Mouse (Mus musculus) liver, embryonic 12.5 days (tissue): ENCODE results near the gene Myzap. TPM values are rescaled to one million over a fixed set of nuclear protein-coding genes. Genes with fewer than 3 reads are reported as not detected.
A peak's percentile ranks its signal among the peaks of the same experiment; 100 is the strongest.
"Not testable (repeated sequence)": the region's sequence is repeated elsewhere in the genome, so short reads cannot be mapped to it uniquely, and the experiment has no call there.

Source experiments
- ATAC-seq: fragments of 200-750 bp; cut with Nextera tagmentation; 2 replicates; pipeline ENCODE4 v1.8.0; 2017; ENCODE audit warnings: moderate number of reproducible peaks, mild to moderate bottlenecking, moderate library complexity
- H3K27ac ChIP-seq: fragments of 300-500 bp; sonication (generic); 2 replicates; pipeline ENCODE4 v1.5.1; 2016; ENCODE audit warnings: mild to moderate bottlenecking
- H3K27me3 ChIP-seq: fragments of 300-500 bp; sonication (generic); replicated peaks from 2 replicates; pipeline ENCODE4 v1.6.1; 2016; ENCODE audit warnings: mild to moderate bottlenecking, moderate library complexity
- H3K36me3 ChIP-seq: fragments of 300-500 bp; sonication (generic); 2 replicates; pipeline ENCODE4 v1.6.1; 2016; ENCODE audit warnings: mild to moderate bottlenecking, moderate library complexity
- H3K4me1 ChIP-seq: fragments of 300-500 bp; sonication (generic); 2 replicates; pipeline ENCODE4 v1.6.1; 2016
- H3K4me2 ChIP-seq: fragments of 300-500 bp; sonication (generic); 2 replicates; pipeline ENCODE4 v1.6.1; 2016; ENCODE audit warnings: mild to moderate bottlenecking, moderate library complexity
- H3K4me3 ChIP-seq: fragments of 300-500 bp; sonication (generic); 2 replicates; pipeline ENCODE4 v1.5.1; 2016; ENCODE audit warnings: mild to moderate bottlenecking, moderate library complexity
- H3K9ac ChIP-seq: fragments of 300-500 bp; sonication (generic); 2 replicates; pipeline ENCODE4 v1.6.1; 2016; ENCODE audit warnings: mild to moderate bottlenecking, moderate library complexity
- H3K9me3 ChIP-seq: fragments of 300-500 bp; sonication (generic); replicated peaks from 2 replicates; pipeline ENCODE4 v1.6.1; 2016; ENCODE audit warnings: mild to moderate bottlenecking, moderate library complexity
- WGBS: fragments of 180-500 bp; shearing (Covaris S2); methylation state at CpG from one replicate; pipeline ENCODE4 v1.1.7; 2016; ENCODE audit not compliant: insufficient replicate concordance; 5-methylcytosine and 5-hydroxymethylcytosine counted together
- polyA plus RNA-seq: library from polyadenylated mRNA; unstranded; fragments of >200 nt; fragmentation: Nextera tagmentation; extraction: Ambion mirVana; gene quantifications from 2 replicates; pipeline ENCODE4 v1.2.1, GENCODE M21; 2016

Myzap gene
- polyA plus RNA-seq, 1 experiment from 2014 or later, result 4.4 TPM

DNA sequence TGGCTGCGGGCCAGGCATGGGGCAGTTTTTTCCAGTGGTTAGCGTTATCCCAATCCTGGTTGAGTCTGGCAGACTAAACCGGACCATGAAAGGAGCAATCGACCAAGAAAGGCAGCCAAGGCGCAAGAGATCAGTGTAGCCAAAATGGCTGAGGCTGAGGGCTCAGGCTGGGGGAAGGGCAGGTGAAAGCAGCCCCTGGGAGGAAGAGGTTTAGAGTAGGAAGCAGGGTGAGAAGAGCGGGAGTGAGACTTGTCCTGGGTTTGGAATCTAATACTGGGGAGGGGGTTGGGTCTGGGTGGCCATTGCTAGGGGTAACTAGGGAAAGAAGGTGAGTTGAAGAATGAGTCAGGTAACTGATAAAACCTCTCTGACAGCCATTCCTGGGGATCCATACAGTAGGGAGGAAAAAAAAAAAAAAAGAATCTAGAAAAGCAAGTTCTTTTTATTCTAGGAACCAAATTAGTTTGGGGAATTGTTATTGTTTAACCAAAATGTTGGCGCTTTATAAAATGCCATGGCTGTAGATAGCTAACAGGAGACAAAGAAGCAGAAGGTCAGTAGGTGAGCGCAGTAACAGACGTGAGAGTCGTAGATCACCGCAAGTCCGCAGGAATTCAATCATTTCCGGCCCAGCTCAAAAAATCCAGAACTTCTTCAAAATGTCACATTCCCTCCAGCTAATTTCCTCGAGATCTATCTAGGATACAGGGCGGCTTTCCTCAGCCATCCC, 99.7 kb downstream of the Myzap start:
- Histone ChIP-seq H3K27ac (no peak overlapping the region), H3K9me3 (no peaks in the 10 kb centered on the region), H3K9ac (no peak overlapping the region), H3K4me1 (no peaks in the 10 kb centered on the region), H3K36me3 (no peaks in the 10 kb centered on the region), H3K4me3 (no peak overlapping the region), H3K27me3 (peaks cover 15% of the 10 kb centered on the region), H3K4me2 (no peak overlapping the region)
- no peak for ATAC-seq
- WGBS, result 69% methylated on average over 15 of the region's 15 CpGs

- Histone ChIP-seq H3K9me3 (no peaks in the 10 kb centered on the region), H3K27ac (no peak overlapping the region), H3K27me3 (peaks cover 17% of the 10 kb centered on the region), H3K4me3 (no peak overlapping the region), H3K4me1 (peaks cover 5% of the 10 kb centered on the region), H3K36me3 (no peaks in the 10 kb centered on the region), H3K9ac (no peak overlapping the region), H3K4me2 (no peak overlapping the region)
- 50% methylated on average over 3 of the region's 3 CpGs for WGBS
- ATAC-seq, result no peak
Observed at GRCm38 (mm10) chr9:71490076-71490475, 102.1 kb downstream of the Myzap start.

GRCm38 (mm10) chr9:71486127-71486526, 106.0 kb downstream of the Myzap start:
- Histone ChIP-seq H3K9ac (peak overlapping the region; percentile 99; the same call in 1 of the 2 replicates), H3K4me3 (peak overlapping the region; percentile 99), H3K4me2 (peak overlapping the region; percentile 81), H3K27me3 (peaks cover 17% of the 10 kb centered on the region), H3K9me3 (no peaks in the 10 kb centered on the region), H3K36me3 (peaks cover 29% of the 10 kb centered on the region), H3K4me1 (peaks cover 40% of the 10 kb centered on the region), H3K27ac (no peak overlapping the region; the same call in 1 of the 2 replicates)
- no peak for ATAC-seq
- 36% methylated on average over 7 of the region's 7 CpGs for WGBS

DNA sequence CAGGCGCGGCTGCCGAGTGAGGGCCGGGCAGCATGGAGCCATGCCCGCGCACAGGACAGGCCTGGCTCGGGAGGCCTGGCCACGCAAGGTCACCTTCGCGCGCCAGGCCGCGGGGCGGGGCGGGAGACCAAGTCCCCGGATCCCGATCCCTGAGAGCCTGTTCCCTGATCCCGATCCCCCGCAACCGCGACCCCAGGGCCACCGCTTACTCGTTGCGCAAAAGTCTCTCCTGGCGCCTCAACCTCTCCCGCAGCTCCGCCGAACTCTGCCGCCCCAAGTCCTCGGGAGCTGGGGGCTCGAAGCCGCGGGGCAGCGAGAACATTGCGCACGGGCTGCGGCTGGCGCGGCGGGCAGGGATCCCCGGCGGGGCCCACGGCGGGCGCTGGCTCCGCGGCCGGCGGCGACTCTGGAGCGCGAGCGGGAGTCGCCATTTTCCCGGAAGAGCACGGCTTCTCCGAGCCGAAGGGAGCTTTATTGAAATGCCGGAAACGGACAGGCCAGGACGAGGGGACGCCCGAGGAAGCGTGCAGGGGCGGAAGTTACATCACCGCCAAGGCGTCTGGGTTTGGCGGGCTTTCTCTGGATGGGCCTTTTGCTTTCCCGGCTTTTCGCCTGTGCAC, 106.6 kb downstream of the Myzap start, which contains the start of gene Polr2m:
Polr2m (minus strand) TSS at position 461 of the 620 bp plus-strand sequence.
- peaks cover 17% of the 10 kb centered on the region for H3K27me3 ChIP-seq
- peak within 1 kb of the TSS; percentile 99 for H3K4me3 ChIP-seq
- peaks cover 34% of the 10 kb centered on the region for H3K36me3 ChIP-seq
- H3K4me1 ChIP-seq, result peaks cover 45% of the 10 kb centered on the region
- peak within 1 kb of the TSS; percentile 99 for H3K9ac ChIP-seq
- no peaks in the 10 kb centered on the region for H3K9me3 ChIP-seq
- peak within 1 kb of the TSS; percentile 89 for H3K27ac ChIP-seq
- H3K4me2 ChIP-seq, result peak within 1 kb of the TSS; percentile 81
- WGBS, result under 1% methylated on average over 70 of the region's 70 CpGs
- ATAC-seq, result peak; percentile 92

- Histone ChIP-seq H3K27ac (peak overlapping the region; percentile 89), H3K9ac (peak overlapping the region; percentile 99), H3K9me3 (no peaks in the 10 kb centered on the region), H3K27me3 (peaks cover 13% of the 10 kb centered on the region), H3K4me3 (peak overlapping the region; percentile 99), H3K4me1 (peaks cover 51% of the 10 kb centered on the region), H3K36me3 (peaks cover 40% of the 10 kb centered on the region), H3K4me2 (peak overlapping the region; percentile 81)
- WGBS, result under 1% methylated on average over 14 of the region's 14 CpGs
- ATAC-seq, result peak; percentile 16; the same call in 1 of the 2 replicates
Observed at GRCm38 (mm10) chr9:71484871-71485474, 107.2 kb downstream of the Myzap start.

- Histone ChIP-seq H3K4me3 (peak overlapping the region; percentile 99), H3K4me1 (peaks cover 59% of the 10 kb centered on the region), H3K27me3 (peaks cover 11% of the 10 kb centered on the region), H3K4me2 (peak overlapping the region; percentile 81), H3K9ac (peak overlapping the region; percentile 99), H3K36me3 (peaks cover 51% of the 10 kb centered on the region)
- WGBS, result 77% methylated on average over 7 of the region's 7 CpGs
- ATAC-seq, H3K9me3 ChIP-seq, H3K27ac ChIP-seq: not testable (repeated sequence)
Observed at GRCm38 (mm10) chr9:71483872-71484271, 108.3 kb downstream of the Myzap start.

DNA sequence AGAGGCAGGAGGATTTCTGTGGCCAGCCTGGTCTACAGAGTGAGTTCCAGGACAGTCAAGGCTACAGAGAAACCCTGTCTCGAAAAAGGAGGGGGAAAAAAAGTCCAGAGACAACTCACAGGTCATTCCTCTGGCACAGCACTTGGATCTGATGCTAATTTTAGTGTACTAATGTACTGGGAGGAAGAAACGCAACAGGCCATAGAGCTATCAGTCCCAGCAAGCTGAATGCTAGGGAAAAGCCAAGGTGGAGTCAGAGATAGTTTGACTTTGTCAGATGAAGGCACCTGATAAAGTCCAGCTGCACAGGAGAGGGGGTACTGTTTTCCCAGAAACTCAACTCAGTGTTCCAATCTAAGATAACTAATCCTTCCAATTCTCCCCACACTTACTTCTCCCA, 111.9 kb downstream of the Myzap start:
- Histone ChIP-seq H3K4me2 (peak overlapping the region; percentile 31), H3K4me3 (no peak overlapping the region)
- ATAC-seq, result peak; percentile 69

DNA sequence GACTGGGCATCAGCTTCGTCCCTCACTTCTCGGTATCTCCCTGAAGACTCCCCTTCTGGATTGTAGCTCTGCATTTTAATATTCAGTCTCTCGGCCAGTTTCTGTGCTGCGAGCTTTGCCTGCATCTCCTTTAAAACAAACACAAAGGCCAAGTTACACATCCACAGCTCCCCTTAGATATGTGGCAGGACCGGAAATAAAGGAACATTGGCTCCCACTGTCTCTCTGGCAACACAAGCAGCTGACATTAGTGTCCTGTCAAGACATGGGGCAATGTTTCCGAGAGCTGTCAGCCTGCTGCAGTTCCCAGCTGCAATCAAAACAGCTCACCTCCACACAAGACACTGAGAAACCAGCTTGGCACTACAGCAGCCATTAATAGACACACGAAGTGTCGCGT, 112.7 kb downstream of the Myzap start:
- Histone ChIP-seq H3K36me3 (peaks cover 93% of the 10 kb centered on the region), H3K4me1 (peaks cover 50% of the 10 kb centered on the region), H3K27me3 (no peaks in the 10 kb centered on the region), H3K4me2 (no peak overlapping the region), H3K9ac (no peak overlapping the region), H3K27ac (no peak overlapping the region), H3K4me3 (no peak overlapping the region), H3K9me3 (no peaks in the 10 kb centered on the region)
- no peak for ATAC-seq
- 92% methylated on average over 9 of the region's 9 CpGs for WGBS

More for the DNA sequence above, 111.9 kb downstream of the Myzap start:
- H3K36me3 ChIP-seq, result peaks cover 84% of the 10 kb centered on the region
- H3K4me1 ChIP-seq, result peaks cover 54% of the 10 kb centered on the region
- no peaks in the 10 kb centered on the region for H3K9me3 ChIP-seq
- peak overlapping the region; percentile 12; the same call in 1 of the 2 replicates for H3K9ac ChIP-seq
- H3K27ac ChIP-seq, result 0 out of 2 replicates have a peak overlapping the region, but pooled peaks have one; percentile 31
- H3K27me3 ChIP-seq, result no peaks in the 10 kb centered on the region
- WGBS, result 40% methylated on average over 2 of the region's 2 CpGs

DNA sequence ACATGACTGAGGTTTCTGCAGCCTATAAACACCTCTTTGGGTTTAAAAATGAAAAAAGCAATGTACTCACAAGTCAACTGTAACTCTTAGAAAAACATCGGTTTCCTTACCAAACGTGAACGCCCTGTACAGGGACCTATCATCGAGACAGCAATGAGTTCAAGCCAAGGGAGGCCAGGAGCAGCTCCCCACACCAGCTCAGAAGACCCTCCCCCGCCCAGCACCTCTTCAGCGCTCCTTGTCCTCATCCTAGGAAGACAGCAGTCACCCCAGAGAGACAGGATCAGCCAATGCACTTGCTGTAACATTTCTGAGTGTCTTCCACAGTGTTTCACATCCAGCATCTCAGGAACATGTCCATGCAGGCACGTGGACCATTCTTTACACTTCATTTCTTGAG, 113.6 kb downstream of the Myzap start:
- Histone ChIP-seq H3K27me3 (no peaks in the 10 kb centered on the region), H3K4me3 (no peak overlapping the region), H3K9ac (no peak overlapping the region), H3K4me2 (no peak overlapping the region), H3K9me3 (no peaks in the 10 kb centered on the region), H3K4me1 (peaks cover 42% of the 10 kb centered on the region), H3K27ac (no peak overlapping the region), H3K36me3 (peaks cover 95% of the 10 kb centered on the region)
- no peak for ATAC-seq
- WGBS, result 92% methylated on average over 7 of the region's 7 CpGs

GRCm38 (mm10) chr9:71476601-71477000, 115.6 kb downstream of the Myzap start:
- Histone ChIP-seq H3K9ac (no peak overlapping the region), H3K4me3 (no peak overlapping the region), H3K4me1 (peaks cover 24% of the 10 kb centered on the region), H3K36me3 (peaks cover 77% of the 10 kb centered on the region), H3K9me3 (no peaks in the 10 kb centered on the region), H3K4me2 (no peak overlapping the region), H3K27me3 (no peaks in the 10 kb centered on the region), H3K27ac (no peak overlapping the region)
- 87% methylated on average over 3 of the region's 3 CpGs for WGBS
- no peak for ATAC-seq

GRCm38 (mm10) chr9:71475536-71475935, 116.6 kb downstream of the Myzap start:
- no peak for ATAC-seq
- H3K36me3 ChIP-seq, result peaks cover 66% of the 10 kb centered on the region
- no peak overlapping the region for H3K4me2 ChIP-seq
- 89% methylated on average over 4 of the region's 4 CpGs for WGBS
- no peak overlapping the region for H3K4me3 ChIP-seq
- H3K9ac ChIP-seq, result no peak overlapping the region
- H3K27ac ChIP-seq, result no peak overlapping the region
- H3K27me3 ChIP-seq, result no peaks in the 10 kb centered on the region
- no peaks in the 10 kb centered on the region for H3K9me3 ChIP-seq
- H3K4me1 ChIP-seq, result peaks cover 13% of the 10 kb centered on the region

DNA sequence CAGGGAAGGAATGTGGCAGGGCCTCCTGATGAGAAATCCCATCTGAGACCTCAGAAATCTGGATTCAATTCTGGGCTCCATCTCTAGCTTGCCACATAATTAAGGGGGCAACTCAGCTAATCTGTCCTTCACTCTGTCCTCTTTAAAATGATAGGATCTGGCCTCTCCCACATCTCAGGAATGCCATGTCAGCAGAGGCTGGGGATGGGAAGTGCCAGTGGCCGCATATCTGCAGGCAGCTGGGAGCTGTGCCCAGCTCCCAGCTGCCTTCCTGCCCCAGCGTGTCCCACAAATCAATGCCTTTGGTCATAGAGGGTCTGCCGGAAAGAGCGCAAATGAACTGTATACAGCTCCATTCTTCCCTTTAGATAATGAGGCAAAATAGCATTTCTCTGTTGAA, 124.7 kb downstream of the Myzap start:
- no peak overlapping the region for H3K9ac ChIP-seq
- no peaks in the 10 kb centered on the region for H3K4me1 ChIP-seq
- no peaks in the 10 kb centered on the region for H3K9me3 ChIP-seq
- 66% methylated on average over 4 of the region's 4 CpGs for WGBS
- H3K27me3 ChIP-seq, result no peaks in the 10 kb centered on the region
- no peak overlapping the region for H3K4me3 ChIP-seq
- no peak for ATAC-seq
- no peak overlapping the region for H3K4me2 ChIP-seq
- H3K36me3 ChIP-seq, result no peaks in the 10 kb centered on the region
- no peak overlapping the region for H3K27ac ChIP-seq
